In the genomic region with DNA sequence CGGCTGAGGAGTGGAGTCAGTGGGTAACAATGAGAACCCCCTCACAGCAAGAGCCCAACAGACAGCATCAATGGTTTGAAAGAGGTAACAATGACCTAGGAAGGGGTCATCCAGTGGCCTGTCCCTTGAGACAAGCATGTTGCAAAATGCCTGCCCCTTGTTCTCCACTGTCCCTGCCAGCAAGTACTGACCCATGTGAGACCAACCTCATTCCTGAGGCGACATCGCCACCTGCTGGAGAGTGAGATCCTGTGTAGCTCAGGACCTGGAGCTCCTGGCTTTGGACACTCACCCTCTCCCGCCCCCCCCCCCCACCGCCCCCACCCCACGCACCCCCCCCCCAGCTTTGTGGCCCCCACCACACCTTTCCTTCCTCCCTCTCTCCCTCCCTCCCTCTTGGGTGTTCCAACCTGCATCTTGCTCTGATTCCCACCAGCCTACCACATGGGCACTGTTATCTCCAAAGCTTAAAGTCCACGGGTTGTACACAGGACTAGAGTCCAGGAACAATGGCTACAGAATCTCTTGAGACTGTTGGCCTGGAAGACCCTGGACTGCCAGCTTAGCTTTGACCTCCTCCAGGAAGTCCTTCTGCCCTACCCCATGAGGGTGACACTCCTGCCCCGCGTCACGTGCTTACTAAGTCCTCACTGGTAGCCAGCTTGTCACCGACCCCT, we compare ENCODE assay signal across 9 mouse cellular contexts. TPM values are rescaled to one million over a fixed set of nuclear protein-coding genes. Genes with fewer than 3 reads are reported as not detected.
DNase-seq lines count a peak whose midpoint lies in the region; ATAC-seq and TF ChIP-seq lines count a peak whose summit lies in the region.
"Had no signal": no experiment of that assay in that cellular context is flagged by ENCODE, and none has a peak within 500 bp of the region (broad histone marks: within the 10 kb centered on the region; RNA-seq: fewer than 3 reads in every experiment).

No protein-coding gene starts in this region.

- no peak overlapping the region for H3K9ac ChIP-seq in hindbrain, embryonic 14.5 days

- H3K9me3 ChIP-seq in hindbrain, embryonic 14.5 days (ENCODE audit: control insufficient read depth, low read length), result peaks cover 7% of the 10 kb centered on the region; the same call in 1 of the 2 replicates

- H3K27me3 ChIP-seq in cerebellum, adult 2 months (ENCODE audit: control insufficient read depth, insufficient read depth, low read length), result no peaks in the 10 kb centered on the region
- no peaks in the 10 kb centered on the region for H3K27me3 ChIP-seq in hindbrain, embryonic 14.5 days (ENCODE audit: control insufficient read depth, insufficient read depth, low read length)

- peak; percentile 99 for TF ChIP-seq CTCF in cerebellum, adult 2 months (IDR thresholded peaks at IDR 0.05; ENCODE audit: borderline replicate concordance, insufficient read depth, low read depth, low read length)

- no peak overlapping the region for H3K4me2 ChIP-seq in hindbrain, embryonic 14.5 days (replicated peaks)

- peaks cover 3% of the 10 kb centered on the region; the same call in 1 of the 2 replicates for H3K4me1 ChIP-seq in cerebellum, adult 2 months (ENCODE audit: control insufficient read depth, insufficient read depth, low read length)
- H3K4me1 ChIP-seq in hindbrain, embryonic 14.5 days (replicated peaks; ENCODE audit: control insufficient read depth, insufficient read depth, low read length), result peaks cover 9% of the 10 kb centered on the region

- H3K4me3 ChIP-seq in cerebellum, adult 2 months (replicated peaks; ENCODE audit: insufficient read depth, low read depth, low read length), result no peak overlapping the region
- H3K4me3 ChIP-seq in hindbrain, embryonic 14.5 days (replicated peaks; ENCODE audit: low read length), result no peak overlapping the region

- ATAC-seq in hindbrain, embryonic 14.5 days (ENCODE audit: low FRiP score), result peak; percentile 69; the same call in 1 of the 2 replicates

- WGBS in cerebellum, adult 2 months, result 45% methylated on average over 11 of the region's 11 CpGs
- 65% methylated on average over 8 of the region's 11 CpGs for WGBS in hindbrain, embryonic 14.5 days

- H3K27ac ChIP-seq in cerebellum, adult 2 months (ENCODE audit: insufficient read depth, low read length), result no peak overlapping the region
- no peak overlapping the region for H3K27ac ChIP-seq in hindbrain, embryonic 14.5 days
- H3K27ac ChIP-seq: macrophage had no signal

- TF ChIP-seq POLR2A in cerebellum, adult 2 months (IDR thresholded peaks at IDR 0.05; ENCODE audit: borderline replicate concordance, insufficient read depth, low read length), result no peak

- no peaks in the 10 kb centered on the region for H3K36me3 ChIP-seq in hindbrain, embryonic 14.5 days (replicated peaks; ENCODE audit: control insufficient read depth, insufficient read depth)

- DNase-seq in MEL-GATA-1-ER (ENCODE audit: extremely low read depth, low read depth), result peak; percentile 51
- DNase-seq in cerebellum, adult 2 months, result peak; percentile 86 to 93
- DNase-seq in frontal cortex, postnatal 10 days (ENCODE audit: low spot score in 2 of 2), result peak; percentile 76 to 86
- DNase-seq in hindbrain, embryonic 14.5 days (ENCODE audit: low spot score), result peak; percentile 90
- peak; percentile 85 to 98 for DNase-seq in layer of hippocampus, postnatal 25 days (ENCODE audit: extremely low spot score in 1 of 2, low spot score in 1 of 2)
- DNase-seq in lung, postnatal 25 days (ENCODE audit: low spot score), result peak; percentile 91
- DNase-seq in retina, embryonic 14.5 days (ENCODE audit: low spot score), result peak; percentile 91
- peak; percentile 93 for DNase-seq in thymus, postnatal 4 days

RNA-seq across cellular contexts. Expression of gene Sept9, which starts 22.0 kb away (rescaled TPM):
- polyA plus RNA-seq in cerebellum, adult 2 months (2012; rRNA removed), result 9.6 and 13.3 TPM in 2 replicates
- polyA plus RNA-seq in hindbrain, embryonic 14.5 days (2014; fragmentation: Nextera tagmentation; extraction: Ambion mirVana), result 96.5 and 96.9 TPM in 2 replicates
- total RNA-seq in layer of hippocampus, postnatal 25 days (2021), result 100 to 1,000 TPM; 114 to 119 TPM
